Comparison of ENCODE assay signal across 23 mouse cellular contexts in genomic region chr5:66165748-66166147, GRCm38 (mm10). TPM values are rescaled to one million over a fixed set of nuclear protein-coding genes. Genes with fewer than 3 reads are reported as not detected.
DNase-seq lines count a peak whose midpoint lies in the region; ATAC-seq and TF ChIP-seq lines count a peak whose summit lies in the region.
"Had no signal": no experiment of that assay in that cellular context is flagged by ENCODE, and none has a peak within 500 bp of the region (broad histone marks: within the 10 kb centered on the region; RNA-seq: fewer than 3 reads in every experiment).

No protein-coding gene starts in this region.

- peak; percentile 52 for ATAC-seq in lung, postnatal 0 days
- peak; percentile 93 for ATAC-seq in CD4-positive, CD25-positive, alpha-beta regulatory T cell, adult 4 months
- ATAC-seq in activated CD4-positive, CD25-positive, alpha-beta regulatory T cell, adult 4 months: peak; percentile 92
- no peak for ATAC-seq in forebrain, embryonic 15.5 days (replicated peaks)
- no peak for ATAC-seq in stomach, postnatal 0 days (ENCODE audit: low FRiP score, low TSS enrichment)
- ATAC-seq: forebrain, postnatal 0 days; hindbrain, embryonic 16.5 days had no signal

- no peak overlapping the region for H3K9ac ChIP-seq in lung, postnatal 0 days (replicated peaks; ENCODE audit: low read depth)
- no peak overlapping the region for H3K9ac ChIP-seq in forebrain, embryonic 15.5 days (replicated peaks)
- H3K9ac ChIP-seq in stomach, postnatal 0 days (ENCODE audit: low read length): no peak overlapping the region
- H3K9ac ChIP-seq: forebrain, postnatal 0 days; heart, embryonic 15.5 days; limb, embryonic 13.5 days; liver, embryonic 15.5 days; neural tube, embryonic 12.5 days; stomach, embryonic 15.5 days had no signal

- TF ChIP-seq EP300 in lung, postnatal 0 days (IDR thresholded peaks at IDR 0.05): no peak
- TF ChIP-seq EP300 in stomach, postnatal 0 days (optimal IDR thresholded peaks at IDR 0.05): no peak

- no peaks in the 10 kb centered on the region for H3K9me3 ChIP-seq in lung, postnatal 0 days (ENCODE audit: low read length)
- H3K9me3 ChIP-seq in forebrain, embryonic 15.5 days: no peaks in the 10 kb centered on the region
- H3K9me3 ChIP-seq in stomach, postnatal 0 days (ENCODE audit: control insufficient read depth, low read length): no peaks in the 10 kb centered on the region
- H3K9me3 ChIP-seq: heart, embryonic 15.5 days; limb, embryonic 13.5 days; liver, embryonic 15.5 days; neural tube, embryonic 12.5 days; stomach, embryonic 15.5 days had no signal

- no peak for TF ChIP-seq CTCF in lung, postnatal 0 days (IDR thresholded peaks at IDR 0.05)
- no peak for TF ChIP-seq CTCF in stomach, postnatal 0 days (IDR thresholded peaks at IDR 0.05; ENCODE audit: low read depth)

- no peaks in the 10 kb centered on the region for H3K27me3 ChIP-seq in lung, postnatal 0 days (replicated peaks; ENCODE audit: insufficient read depth, low read length)
- no peaks in the 10 kb centered on the region for H3K27me3 ChIP-seq in splenic B cell, adult 2 months (ENCODE audit: control insufficient read depth, insufficient read depth, low read length, poor library complexity, severe bottlenecking)
- H3K27me3 ChIP-seq in forebrain, embryonic 15.5 days: no peaks in the 10 kb centered on the region
- H3K27me3 ChIP-seq in stomach, postnatal 0 days (ENCODE audit: control insufficient read depth, insufficient read depth, low read length): no peaks in the 10 kb centered on the region
- H3K27me3 ChIP-seq: heart, embryonic 15.5 days; limb, embryonic 13.5 days; liver, embryonic 15.5 days; neural tube, embryonic 12.5 days; stomach, embryonic 15.5 days had no signal

- WGBS in lung, postnatal 0 days: 44% methylated on average over 8 of the region's 8 CpGs
- 91% methylated on average over 8 of the region's 8 CpGs for WGBS in forebrain, embryonic 15.5 days
- WGBS in stomach, postnatal 0 days: 59% methylated on average over 8 of the region's 8 CpGs

- H3K4me1 ChIP-seq in lung, postnatal 0 days (ENCODE audit: insufficient read depth, low read depth, low read length): no peaks in the 10 kb centered on the region
- no peaks in the 10 kb centered on the region for H3K4me1 ChIP-seq in forebrain, embryonic 15.5 days
- no peaks in the 10 kb centered on the region for H3K4me1 ChIP-seq in stomach, postnatal 0 days (replicated peaks; ENCODE audit: control insufficient read depth, insufficient read depth)
- H3K4me1 ChIP-seq: neural tube, embryonic 12.5 days; stomach, embryonic 15.5 days had no signal

- no peak overlapping the region for H3K4me3 ChIP-seq in lung, postnatal 0 days (ENCODE audit: low read depth, low read length)
- H3K4me3 ChIP-seq in forebrain, embryonic 15.5 days: no peak overlapping the region
- no peak overlapping the region for H3K4me3 ChIP-seq in stomach, postnatal 0 days (ENCODE audit: low read depth, low read length)
- H3K4me3 ChIP-seq: gastrocnemius, adult 2 months; heart, embryonic 15.5 days; limb, embryonic 13.5 days; liver, embryonic 15.5 days; neural tube, embryonic 12.5 days; stomach, embryonic 15.5 days had no signal

- no peak for DNase-seq in lung, postnatal 0 days (ENCODE audit: low spot score)
- DNase-seq in lung, postnatal 14 days: no peak
- peak; percentile 20 for DNase-seq in splenic B cell, adult 2 months (ENCODE audit: low read depth, low spot score)
- DNase-seq in stomach, postnatal 0 days (ENCODE audit: low spot score): no peak
- DNase-seq: adrenal gland, postnatal 10 days; cerebellum, adult 9-11 months; forebrain, postnatal 0 days; gastrocnemius, adult 2 months; heart, adult 11 months; kidney, adult 11 months; kidney, postnatal 10 days; right cerebral cortex, adult 18-20 months; thymus, adult 2 months had no signal

- H3K36me3 ChIP-seq in lung, postnatal 0 days (ENCODE audit: insufficient read depth, low read length): no peaks in the 10 kb centered on the region
- no peaks in the 10 kb centered on the region for H3K36me3 ChIP-seq in splenic B cell, adult 2 months (ENCODE audit: control insufficient read depth, insufficient read depth, low read length, poor library complexity, severe bottlenecking)
- no peaks in the 10 kb centered on the region for H3K36me3 ChIP-seq in forebrain, embryonic 15.5 days
- no peaks in the 10 kb centered on the region for H3K36me3 ChIP-seq in stomach, postnatal 0 days (ENCODE audit: control insufficient read depth, insufficient read depth, low read length)
- H3K36me3 ChIP-seq: heart, embryonic 15.5 days; limb, embryonic 13.5 days; liver, embryonic 15.5 days; neural tube, embryonic 12.5 days; stomach, embryonic 15.5 days had no signal

- H3K4me2 ChIP-seq in lung, postnatal 0 days (replicated peaks; ENCODE audit: low read depth, low read length): no peak overlapping the region
- H3K4me2 ChIP-seq in forebrain, embryonic 15.5 days (replicated peaks): no peak overlapping the region
- H3K4me2 ChIP-seq in stomach, postnatal 0 days (replicated peaks; ENCODE audit: low read depth): no peak overlapping the region
- H3K4me2 ChIP-seq: heart, embryonic 15.5 days; limb, embryonic 13.5 days; liver, embryonic 15.5 days; midbrain, embryonic 11.5 days; neural tube, embryonic 12.5 days; stomach, embryonic 15.5 days had no signal

- no peak overlapping the region for H3K27ac ChIP-seq in lung, postnatal 0 days (ENCODE audit: low read length)
- no peak overlapping the region for H3K27ac ChIP-seq in forebrain, embryonic 15.5 days (replicated peaks)
- no peak overlapping the region for H3K27ac ChIP-seq in stomach, postnatal 0 days (replicated peaks)
- H3K27ac ChIP-seq: gastrocnemius, adult 2 months; heart, embryonic 15.5 days; limb, embryonic 13.5 days; liver, embryonic 15.5 days; neural tube, embryonic 12.5 days; stomach, embryonic 15.5 days had no signal

RNA-seq across cellular contexts. Expression of gene Rbm47, which starts 7.2 kb away (rescaled TPM):
- 41.5 and 50.2 TPM in 2 replicates for polyA plus RNA-seq in lung, postnatal 0 days (2015; fragmentation: Nextera tagmentation; extraction: Ambion mirVana)
- polyA plus RNA-seq in CD4-positive, CD25-positive, alpha-beta regulatory T cell, adult 4 months (2017; shearing (Covaris generic)): under 1 TPM; 0.42 to 0.66 TPM
- polyA plus RNA-seq in activated CD4-positive, CD25-positive, alpha-beta regulatory T cell, adult 4 months (2017; shearing (Covaris generic)): 1 to 10 TPM in 1 of 2 experiments, under 1 TPM in 1; 0.42 to 1.2 TPM
- 2.7 and 5.1 TPM in 2 replicates for polyA plus RNA-seq in forebrain, embryonic 15.5 days (2015; fragmentation: Nextera tagmentation; extraction: Ambion mirVana)
- polyA plus RNA-seq in stomach, postnatal 0 days (2015; fragmentation: Nextera tagmentation; extraction: Ambion mirVana): 70.7 and 73.2 TPM in 2 replicates

Comparison
In these comparisons a context has a peak if more than half of its experiments do, and no peak if none do; other contexts are left out.
1. ATAC-seq: peak in lung, postnatal 0 days (single experiment), CD4-positive, CD25-positive, alpha-beta regulatory T cell, adult 4 months (single experiment) and activated CD4-positive, CD25-positive, alpha-beta regulatory T cell, adult 4 months (single experiment); none in forebrain, embryonic 15.5 days (single experiment) and stomach, postnatal 0 days (single experiment).